Mouse (Mus musculus): ENCODE measurements around the gene Txn1. TPM values are rescaled to one million over a fixed set of nuclear protein-coding genes. Genes with fewer than 3 reads are reported as not detected.

Gene Txn1
- polyA plus RNA-seq, 1 experiment from 2014 or later, result 316 TPM

DNA sequence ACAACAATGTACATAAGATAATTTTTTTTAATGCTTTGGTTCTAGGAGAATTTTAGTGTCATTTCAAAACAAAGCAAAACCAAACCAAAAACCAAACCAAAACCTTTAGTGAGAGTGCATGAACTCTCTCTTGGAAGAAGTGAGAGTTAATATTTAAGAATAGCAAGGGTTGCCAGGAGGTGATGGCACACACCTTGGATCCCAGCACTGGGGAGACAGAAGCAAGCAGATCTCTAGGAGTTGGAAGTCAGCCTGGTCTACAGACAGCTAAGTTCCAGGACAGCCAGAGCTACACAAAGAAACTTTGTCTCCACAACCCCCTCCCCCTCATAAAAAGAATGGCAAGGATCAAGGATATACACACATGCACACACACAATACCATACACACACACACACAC, 43.2 kb downstream of the Txn1 start:
- no peaks in the 10 kb centered on the region for H3K9me3 ChIP-seq (ENCODE audit: control insufficient read depth, low read length)
- ATAC-seq (ENCODE audit: low FRiP score) (no peak), DNase-seq (ENCODE audit: low spot score) (no peak)
- H3K9ac ChIP-seq, result no peak overlapping the region
- H3K4me2 ChIP-seq (replicated peaks), result no peak overlapping the region
- H3K27ac ChIP-seq, result no peak overlapping the region
- H3K4me1 ChIP-seq (replicated peaks; ENCODE audit: control insufficient read depth, insufficient read depth, low read length), result no peaks in the 10 kb centered on the region
- H3K36me3 ChIP-seq (replicated peaks; ENCODE audit: control insufficient read depth, insufficient read depth), result no peaks in the 10 kb centered on the region
- peaks cover 4% of the 10 kb centered on the region; the same call in 1 of the 2 replicates for H3K27me3 ChIP-seq (ENCODE audit: control insufficient read depth, insufficient read depth, low read length)
- H3K4me3 ChIP-seq (replicated peaks; ENCODE audit: low read length), result no peak overlapping the region

DNA sequence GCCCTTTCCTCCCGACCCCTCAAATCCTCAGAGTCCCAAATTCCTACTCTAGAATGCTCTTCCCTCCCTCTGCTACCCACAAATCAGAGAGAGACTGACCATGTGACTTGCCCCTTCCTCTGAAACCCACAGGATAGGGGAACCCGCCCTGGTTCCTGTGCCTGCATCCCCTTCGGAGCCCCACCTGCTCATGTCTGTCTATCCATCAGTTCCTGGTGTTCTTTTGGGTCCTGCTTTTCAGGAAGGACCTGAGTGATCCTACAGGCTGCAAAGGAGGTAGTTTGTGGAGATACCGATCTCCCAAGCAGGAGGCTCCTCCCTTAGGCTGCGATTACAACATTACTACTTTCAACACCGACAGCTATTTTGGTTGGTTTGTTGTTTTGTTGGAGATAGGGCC, 47.4 kb downstream of the Txn1 start:
- no peaks in the 10 kb centered on the region for H3K9me3 ChIP-seq (ENCODE audit: control insufficient read depth, low read length)
- WGBS, result 82% methylated on average over 6 of the region's 6 CpGs
- DNase-seq (ENCODE audit: low spot score) (no peak), ATAC-seq (ENCODE audit: low FRiP score) (no peak)
- no peak overlapping the region for H3K9ac ChIP-seq
- no peak overlapping the region for H3K27ac ChIP-seq
- H3K4me3 ChIP-seq (replicated peaks; ENCODE audit: low read length), result no peak overlapping the region
- no peaks in the 10 kb centered on the region for H3K27me3 ChIP-seq (ENCODE audit: control insufficient read depth, insufficient read depth, low read length)
- no peaks in the 10 kb centered on the region for H3K36me3 ChIP-seq (replicated peaks; ENCODE audit: control insufficient read depth, insufficient read depth)
- no peaks in the 10 kb centered on the region for H3K4me1 ChIP-seq (replicated peaks; ENCODE audit: control insufficient read depth, insufficient read depth, low read length)
- H3K4me2 ChIP-seq (replicated peaks), result no peak overlapping the region

DNA sequence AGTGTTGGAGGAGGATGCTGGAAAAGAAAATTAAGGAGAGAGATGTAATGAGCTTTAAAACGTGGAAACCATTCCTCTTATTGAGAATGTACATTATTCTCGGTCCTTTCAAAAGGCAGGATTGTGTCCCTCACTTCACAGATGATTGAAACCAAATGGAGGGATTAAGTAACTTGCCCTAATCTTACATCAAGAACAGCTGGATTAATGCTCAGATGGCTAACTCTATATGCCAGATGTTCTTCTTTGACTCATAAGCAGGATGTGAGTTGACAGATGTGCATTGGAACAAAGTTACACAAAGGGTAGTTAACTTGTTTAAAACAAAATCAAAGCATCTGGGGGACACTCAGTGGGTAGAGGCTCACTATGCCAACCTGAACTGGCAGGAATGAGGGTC, 49.5 kb downstream of the Txn1 start:
- no peak overlapping the region for H3K4me2 ChIP-seq (replicated peaks)
- no peaks in the 10 kb centered on the region for H3K36me3 ChIP-seq (replicated peaks; ENCODE audit: control insufficient read depth, insufficient read depth)
- no peak overlapping the region for H3K4me3 ChIP-seq (replicated peaks; ENCODE audit: low read length)
- no peak for DNase-seq (ENCODE audit: low spot score)
- no peak for ATAC-seq (ENCODE audit: low FRiP score)
- no peaks in the 10 kb centered on the region for H3K4me1 ChIP-seq (replicated peaks; ENCODE audit: control insufficient read depth, insufficient read depth, low read length)
- no peak overlapping the region for H3K27ac ChIP-seq
- no peak overlapping the region for H3K9ac ChIP-seq
- H3K27me3 ChIP-seq (ENCODE audit: control insufficient read depth, insufficient read depth, low read length), result no peaks in the 10 kb centered on the region
- H3K9me3 ChIP-seq (ENCODE audit: control insufficient read depth, low read length), result no peaks in the 10 kb centered on the region
- 53% methylated on average over 2 of the region's 2 CpGs for WGBS

DNA sequence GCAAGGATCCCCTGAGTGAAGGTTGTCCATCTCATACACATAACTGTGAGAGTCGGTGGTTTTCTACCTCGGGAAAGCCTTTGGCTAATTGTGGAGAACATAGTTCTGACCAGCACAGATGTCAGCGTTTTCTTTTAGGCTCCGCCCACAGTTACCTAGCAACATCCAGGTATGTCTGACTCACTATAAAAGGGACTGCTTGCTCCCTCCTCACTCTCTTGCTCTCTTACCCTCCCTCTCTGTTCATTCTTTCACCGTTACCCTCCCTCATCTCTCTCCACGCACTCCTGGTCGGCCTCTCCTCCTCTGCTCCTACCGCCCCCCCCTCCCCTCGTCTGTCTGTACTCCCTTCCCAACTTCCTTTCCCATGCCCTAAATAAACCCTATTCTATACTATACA, 51.6 kb downstream of the Txn1 start:
- no peak overlapping the region for H3K9ac ChIP-seq
- DNase-seq (ENCODE audit: low spot score) (no peak), ATAC-seq (ENCODE audit: low FRiP score) (peak; percentile 41; the same call in 1 of the 2 replicates)
- WGBS, result 22% methylated on average over 9 of the region's 9 CpGs
- no peak overlapping the region for H3K4me2 ChIP-seq (replicated peaks)
- no peaks in the 10 kb centered on the region for H3K27me3 ChIP-seq (ENCODE audit: control insufficient read depth, insufficient read depth, low read length)
- no peaks in the 10 kb centered on the region for H3K4me1 ChIP-seq (replicated peaks; ENCODE audit: control insufficient read depth, insufficient read depth, low read length)
- no peaks in the 10 kb centered on the region for H3K9me3 ChIP-seq (ENCODE audit: control insufficient read depth, low read length)
- H3K36me3 ChIP-seq (replicated peaks; ENCODE audit: control insufficient read depth, insufficient read depth), result no peaks in the 10 kb centered on the region
- H3K27ac ChIP-seq, result no peak overlapping the region
- H3K4me3 ChIP-seq (replicated peaks; ENCODE audit: low read length), result no peak overlapping the region

DNA sequence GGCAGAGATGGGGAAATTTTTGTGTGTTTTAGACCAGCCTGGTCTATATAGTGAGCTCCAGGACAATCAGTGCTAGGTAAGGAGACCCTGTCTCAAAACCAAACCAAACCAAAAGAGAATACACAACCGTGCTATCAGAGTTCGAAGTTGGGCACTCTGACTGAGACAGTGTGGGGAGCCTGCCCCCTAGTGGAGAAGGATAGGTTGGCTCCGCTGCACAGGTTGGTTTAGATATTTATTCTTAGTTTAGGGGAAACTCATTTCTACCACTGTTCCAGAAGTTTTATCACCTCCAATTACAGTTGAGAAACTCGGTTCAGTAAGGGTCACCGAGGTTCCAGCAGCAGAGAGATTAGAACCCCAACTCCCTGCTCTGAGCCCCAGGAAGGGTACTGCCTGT, 52.0 kb downstream of the Txn1 start:
- Histone ChIP-seq H3K9me3 (ENCODE audit: control insufficient read depth, low read length) (no peaks in the 10 kb centered on the region), H3K27me3 (ENCODE audit: control insufficient read depth, insufficient read depth, low read length) (no peaks in the 10 kb centered on the region), H3K36me3 (replicated peaks; ENCODE audit: control insufficient read depth, insufficient read depth) (no peaks in the 10 kb centered on the region), H3K4me3 (replicated peaks; ENCODE audit: low read length) (no peak overlapping the region), H3K9ac (no peak overlapping the region), H3K4me2 (replicated peaks) (no peak overlapping the region), H3K27ac (no peak overlapping the region), H3K4me1 (replicated peaks; ENCODE audit: control insufficient read depth, insufficient read depth, low read length) (no peaks in the 10 kb centered on the region)
- WGBS, result 14% methylated on average over 5 of the region's 5 CpGs
- DNase-seq (ENCODE audit: low spot score), result peak; percentile 83
- peak; percentile 68 for ATAC-seq (ENCODE audit: low FRiP score)

DNA sequence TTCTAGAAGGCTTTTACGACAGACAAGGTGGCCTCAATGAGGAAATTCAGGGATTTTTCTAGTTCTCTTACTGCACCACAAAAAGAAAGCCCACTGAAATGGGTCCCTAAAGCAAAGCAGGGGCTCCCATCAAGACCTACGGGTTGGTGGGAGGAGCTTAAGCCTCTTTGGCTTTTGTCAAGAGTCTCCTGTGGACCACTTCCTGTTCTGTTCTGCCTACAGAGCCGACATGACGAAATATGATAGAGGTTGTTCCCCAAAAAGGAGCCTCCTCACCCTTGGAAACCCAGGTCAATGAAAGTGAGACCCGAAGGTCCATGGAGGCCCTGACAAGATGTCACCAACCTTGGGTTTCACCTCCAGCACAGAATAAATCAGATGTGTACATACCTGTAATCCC, 53.6 kb downstream of the Txn1 start:
- no peak for DNase-seq (ENCODE audit: low spot score)
- 80% methylated on average over 5 of the region's 5 CpGs for WGBS
- no peaks in the 10 kb centered on the region for H3K27me3 ChIP-seq (ENCODE audit: control insufficient read depth, insufficient read depth, low read length)

DNA sequence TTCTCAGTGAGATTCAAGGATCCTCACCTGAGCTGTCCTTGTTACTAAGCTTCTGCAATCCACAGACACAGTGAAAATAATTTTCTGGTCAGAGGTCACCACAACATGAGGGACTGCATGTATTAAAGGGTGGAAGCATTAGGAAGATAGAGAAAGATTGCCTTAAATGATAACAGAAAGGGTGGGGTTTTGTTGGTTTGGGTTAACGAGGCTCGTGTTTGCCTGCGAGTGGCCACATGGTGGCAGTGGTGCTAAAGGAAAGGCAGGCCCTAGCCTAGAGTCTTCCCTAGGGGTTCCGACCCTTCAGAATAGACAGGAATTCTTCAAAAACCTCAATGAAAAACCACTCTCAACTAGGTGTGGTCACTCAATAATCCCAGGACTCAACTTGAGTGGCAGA, 55.0 kb downstream of the Txn1 start:
- H3K27me3 ChIP-seq (ENCODE audit: control insufficient read depth, insufficient read depth, low read length), result no peaks in the 10 kb centered on the region
- H3K4me2 ChIP-seq (replicated peaks), result no peak overlapping the region
- no peaks in the 10 kb centered on the region for H3K9me3 ChIP-seq (ENCODE audit: control insufficient read depth, low read length)
- ATAC-seq (ENCODE audit: low FRiP score) (peak; percentile 61; the same call in 1 of the 2 replicates), DNase-seq (ENCODE audit: low spot score) (peak; percentile 68)
- H3K4me3 ChIP-seq (replicated peaks; ENCODE audit: low read length), result no peak overlapping the region
- H3K36me3 ChIP-seq (replicated peaks; ENCODE audit: control insufficient read depth, insufficient read depth), result no peaks in the 10 kb centered on the region
- WGBS, result 17% methylated on average over 4 of the region's 4 CpGs
- no peak overlapping the region for H3K9ac ChIP-seq
- no peak overlapping the region for H3K27ac ChIP-seq
- no peaks in the 10 kb centered on the region for H3K4me1 ChIP-seq (replicated peaks; ENCODE audit: control insufficient read depth, insufficient read depth, low read length)

More for the DNA sequence above, 53.6 kb downstream of the Txn1 start:
- Histone ChIP-seq H3K27ac (no peak overlapping the region), H3K9ac (no peak overlapping the region), H3K36me3 (replicated peaks; ENCODE audit: control insufficient read depth, insufficient read depth) (no peaks in the 10 kb centered on the region), H3K4me3 (replicated peaks; ENCODE audit: low read length) (no peak overlapping the region), H3K4me2 (replicated peaks) (no peak overlapping the region), H3K9me3 (ENCODE audit: control insufficient read depth, low read length) (no peaks in the 10 kb centered on the region), H3K4me1 (replicated peaks; ENCODE audit: control insufficient read depth, insufficient read depth, low read length) (no peaks in the 10 kb centered on the region)
- ATAC-seq (ENCODE audit: low FRiP score), result no peak

DNA sequence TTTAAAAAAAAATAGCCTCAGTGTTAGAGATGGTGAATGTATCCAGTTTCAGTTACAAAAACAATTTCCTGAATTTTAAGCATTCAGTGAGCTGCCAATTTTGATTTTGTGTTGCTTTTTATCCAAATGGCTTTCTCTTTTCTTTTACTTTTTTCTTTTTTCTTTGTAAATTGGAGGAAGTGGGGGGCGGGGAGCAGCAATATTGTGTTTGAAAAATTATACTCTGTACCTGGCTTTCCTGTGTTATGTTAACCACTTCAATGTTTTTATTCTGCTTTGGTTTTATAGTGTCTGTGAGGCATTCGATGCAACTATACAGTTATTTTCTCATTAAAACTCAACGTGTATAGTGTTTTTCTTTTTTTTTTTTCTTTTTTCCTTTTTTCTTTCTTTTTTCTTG, 59.6 kb downstream of the Txn1 start:
- H3K9me3 ChIP-seq (ENCODE audit: control insufficient read depth, low read length), result no peaks in the 10 kb centered on the region
- H3K27ac ChIP-seq, result no peak overlapping the region
- H3K4me2 ChIP-seq (replicated peaks), result no peak overlapping the region
- H3K9ac ChIP-seq, result no peak overlapping the region
- ATAC-seq (ENCODE audit: low FRiP score), result no peak
- 82% methylated on average over 3 of the region's 3 CpGs for WGBS
- no peaks in the 10 kb centered on the region for H3K27me3 ChIP-seq (ENCODE audit: control insufficient read depth, insufficient read depth, low read length)
- peaks cover 8% of the 10 kb centered on the region; the same call in 1 of the 2 replicates for H3K4me1 ChIP-seq (replicated peaks; ENCODE audit: control insufficient read depth, insufficient read depth, low read length)
- no peak overlapping the region for H3K4me3 ChIP-seq (replicated peaks; ENCODE audit: low read length)
- 0 out of 2 replicates have a peak, but pooled peaks cover 3% of the 10 kb centered on the region for H3K36me3 ChIP-seq (replicated peaks; ENCODE audit: control insufficient read depth, insufficient read depth)
- DNase-seq (ENCODE audit: low spot score), result no peak

DNA sequence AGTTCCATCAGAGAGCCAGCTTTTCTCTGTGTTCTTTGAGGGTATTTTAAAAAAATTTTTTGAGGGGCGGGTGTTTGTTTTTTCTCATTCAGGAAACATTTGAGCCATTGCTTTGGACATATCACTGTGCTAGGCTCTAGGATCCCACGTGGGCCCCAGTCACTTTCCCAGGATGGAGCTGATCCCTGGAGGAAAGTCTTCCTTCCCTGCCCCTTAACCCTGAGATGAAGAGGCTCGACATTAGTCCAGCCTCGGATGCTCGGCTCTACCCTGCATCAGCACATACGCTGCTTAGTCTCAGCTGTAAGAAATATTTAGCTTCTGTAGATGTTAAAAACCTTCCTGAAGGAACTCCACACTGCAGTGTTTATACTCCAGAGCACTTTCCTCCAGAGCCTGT, 60.3 kb downstream of the Txn1 start:
- H3K4me1 ChIP-seq (replicated peaks; ENCODE audit: control insufficient read depth, insufficient read depth, low read length), result peaks cover 11% of the 10 kb centered on the region; the same call in 1 of the 2 replicates
- WGBS, result 66% methylated on average over 6 of the region's 6 CpGs
- no peak overlapping the region for H3K4me2 ChIP-seq (replicated peaks)
- H3K4me3 ChIP-seq (replicated peaks; ENCODE audit: low read length), result no peak overlapping the region
- 0 out of 2 replicates have a peak, but pooled peaks cover 3% of the 10 kb centered on the region for H3K36me3 ChIP-seq (replicated peaks; ENCODE audit: control insufficient read depth, insufficient read depth)
- no peak overlapping the region for H3K27ac ChIP-seq
- no peak overlapping the region for H3K9ac ChIP-seq
- ATAC-seq (ENCODE audit: low FRiP score), result no peak
- DNase-seq (ENCODE audit: low spot score), result no peak
- H3K27me3 ChIP-seq (ENCODE audit: control insufficient read depth, insufficient read depth, low read length), result no peaks in the 10 kb centered on the region
- H3K9me3 ChIP-seq (ENCODE audit: control insufficient read depth, low read length), result no peaks in the 10 kb centered on the region

DNA sequence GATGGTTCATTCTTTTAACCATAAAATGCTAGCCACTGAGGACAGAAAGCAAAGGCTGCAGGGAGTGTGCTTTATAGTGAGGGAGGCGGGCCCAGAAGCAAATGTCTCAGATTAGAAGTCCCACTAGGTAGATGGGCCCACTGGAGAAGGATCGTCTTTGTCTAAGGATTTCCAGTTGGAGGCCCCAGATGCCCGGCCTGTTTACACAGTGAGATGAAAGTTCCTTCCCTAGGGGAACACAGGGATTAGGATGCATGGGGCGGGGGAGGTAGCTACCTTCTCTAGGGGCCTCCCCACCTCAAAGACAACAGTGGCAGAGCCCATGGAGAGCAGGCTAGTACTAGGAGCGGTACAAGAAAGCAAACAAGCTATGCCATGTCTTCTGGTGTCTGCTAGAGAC, 61.1 kb downstream of the Txn1 start:
- H3K4me1 ChIP-seq (replicated peaks; ENCODE audit: control insufficient read depth, insufficient read depth, low read length), result peaks cover 11% of the 10 kb centered on the region; the same call in 1 of the 2 replicates
- H3K27me3 ChIP-seq (ENCODE audit: control insufficient read depth, insufficient read depth, low read length), result no peaks in the 10 kb centered on the region
- ATAC-seq (ENCODE audit: low FRiP score) (no peak), DNase-seq (ENCODE audit: low spot score) (no peak)
- no peak overlapping the region for H3K9ac ChIP-seq
- no peak overlapping the region for H3K4me2 ChIP-seq (replicated peaks)
- no peak overlapping the region for H3K27ac ChIP-seq
- H3K9me3 ChIP-seq (ENCODE audit: control insufficient read depth, low read length), result no peaks in the 10 kb centered on the region
- 0 out of 2 replicates have a peak, but pooled peaks cover 3% of the 10 kb centered on the region for H3K36me3 ChIP-seq (replicated peaks; ENCODE audit: control insufficient read depth, insufficient read depth)
- no peak overlapping the region for H3K4me3 ChIP-seq (replicated peaks; ENCODE audit: low read length)
- WGBS, result 55% methylated on average over 5 of the region's 5 CpGs
